Mouse (Mus musculus) stomach, embryonic 15.5 days (tissue): Measurements from ENCODE around the gene Mapk3. TPM values are rescaled to one million over a fixed set of nuclear protein-coding genes. Genes with fewer than 3 reads are reported as not detected.
"Not testable (repeated sequence)": the region's sequence is repeated elsewhere in the genome, so short reads cannot be mapped to it uniquely, and the experiment has no call there.

Source experiments
- ATAC-seq: fragments of 200-750 bp; cut with Nextera tagmentation; 2 replicates; pipeline ENCODE4 v1.8.0; 2017; ENCODE audit warnings: low read depth, moderate number of reproducible peaks, moderate TSS enrichment; ENCODE audit not compliant: insufficient read depth, low FRiP score
- H3K27ac ChIP-seq: fragments of 300-500 bp; sonication (generic); 2 replicates; pipeline ENCODE4 v1.5.1; 2015; ENCODE audit warnings: mild to moderate bottlenecking, inconsistent platforms
- H3K27me3 ChIP-seq: fragments of 300-500 bp; sonication (generic); replicated peaks from 2 replicates; pipeline ENCODE4 v1.6.1; 2015; ENCODE audit warnings: inconsistent platforms
- H3K36me3 ChIP-seq: fragments of 300-500 bp; sonication (generic); 2 replicates; pipeline ENCODE4 v1.6.1; 2015; ENCODE audit warnings: inconsistent platforms
- H3K4me1 ChIP-seq: fragments of 300-500 bp; sonication (generic); 2 replicates; pipeline ENCODE4 v1.6.1; 2015; ENCODE audit warnings: inconsistent platforms
- H3K4me2 ChIP-seq: fragments of 300-500 bp; sonication (generic); 2 replicates; pipeline ENCODE4 v1.6.1; 2015; ENCODE audit warnings: mild to moderate bottlenecking, inconsistent platforms
- H3K4me3 ChIP-seq: fragments of 300-500 bp; sonication (generic); replicated peaks from 2 replicates; pipeline ENCODE4 v1.5.1; 2015; ENCODE audit warnings: inconsistent platforms
- H3K9ac ChIP-seq: fragments of 300-500 bp; sonication (generic); 2 replicates; pipeline ENCODE4 v1.6.1; 2015; ENCODE audit warnings: inconsistent platforms
- H3K9me3 ChIP-seq: fragments of 300-500 bp; sonication (generic); 2 replicates; pipeline ENCODE4 v1.6.1; 2016; ENCODE audit warnings: inconsistent platforms
- WGBS: fragments of 180-500 bp; shearing (Covaris S2); methylation state at CpG from one replicate; pipeline ENCODE4 v1.1.7; 2015; 5-methylcytosine and 5-hydroxymethylcytosine counted together
- polyA plus RNA-seq: library from polyadenylated mRNA; unstranded; fragments of >200 nt; fragmentation: Nextera tagmentation; extraction: Ambion mirVana; gene quantifications from 2 replicates; pipeline ENCODE4 v1.2.1, GENCODE M21; 2015

Gene Mapk3
- polyA plus RNA-seq, 1 experiment from 2014 or later = 99.9 TPM

GRCm38 (mm10) chr7:126776598-126777057 is 17.2 kb downstream of the Mapk3 start, which contains the start of gene Ypel3:
Gene Ypel3 (plus strand): TSS chr7:126776955.
- peaks cover 45% of the 10 kb centered on the region for H3K4me1 ChIP-seq
- peak; percentile 92 for ATAC-seq
- under 1% methylated on average over 36 of the region's 37 CpGs for WGBS

GRCm38 (mm10) chr7:126777476-126777875 is 18.1 kb downstream of the Mapk3 start:
- peak overlapping the region; percentile 75; the same call in 1 of the 2 replicates for H3K9ac ChIP-seq
- H3K4me1 ChIP-seq = peaks cover 47% of the 10 kb centered on the region
- 0 out of 2 replicates have a peak, but pooled peaks cover 2% of the 10 kb centered on the region for H3K36me3 ChIP-seq
- peak overlapping the region; percentile 90 for H3K4me2 ChIP-seq
- peak overlapping the region; percentile 76; the same call in 1 of the 2 replicates for H3K27ac ChIP-seq
- H3K9me3 ChIP-seq = no peaks in the 10 kb centered on the region
- peak overlapping the region; percentile 63 for H3K4me3 ChIP-seq
- ATAC-seq = no peak
- WGBS = 51% methylated on average over 10 of the region's 10 CpGs
- H3K27me3 ChIP-seq = no peaks in the 10 kb centered on the region

More at GRCm38 (mm10) chr7:126776598-126777057, 17.2 kb downstream of the Mapk3 start, which contains the start of gene Ypel3:
- Histone ChIP-seq H3K9me3 (no peaks in the 10 kb centered on the region), H3K36me3 (0 out of 2 replicates have a peak, but pooled peaks cover 2% of the 10 kb centered on the region), H3K4me2 (peak within 1 kb of the TSS; percentile 90), H3K27me3 (no peaks in the 10 kb centered on the region), H3K27ac (peak within 1 kb of the TSS; percentile 86), H3K4me3 (peak within 1 kb of the TSS; percentile 63), H3K9ac (peak within 1 kb of the TSS; percentile 75)

GRCm38 (mm10) chr7:126778147-126778546 is 18.7 kb downstream of the Mapk3 start:
- Histone ChIP-seq H3K36me3 (0 out of 2 replicates have a peak, but pooled peaks cover 4% of the 10 kb centered on the region), H3K4me1 (peaks cover 47% of the 10 kb centered on the region), H3K9ac (no peak overlapping the region), H3K4me2 (peak overlapping the region; percentile 90), H3K4me3 (peak overlapping the region; percentile 63; the same call in 1 of the 2 replicates), H3K9me3 (no peaks in the 10 kb centered on the region), H3K27me3 (no peaks in the 10 kb centered on the region), H3K27ac (no peak overlapping the region)
- no peak for ATAC-seq
- 79% methylated on average over 3 of the region's 3 CpGs for WGBS

- H3K27ac ChIP-seq = not testable (repeated sequence)
Observed at GRCm38 (mm10) chr7:126779101-126779500, 19.7 kb downstream of the Mapk3 start.

GRCm38 (mm10) chr7:126779983-126780970 is 20.9 kb downstream of the Mapk3 start:
- ATAC-seq = peak; percentile 57
- H3K9ac ChIP-seq = peak overlapping the region; percentile 24
- H3K36me3 ChIP-seq = peaks cover 10% of the 10 kb centered on the region; the same call in 1 of the 2 replicates
- peak overlapping the region; percentile 60 for H3K27ac ChIP-seq
- H3K9me3 ChIP-seq = no peaks in the 10 kb centered on the region
- under 1% methylated on average over 21 of the region's 21 CpGs for WGBS
- H3K4me1 ChIP-seq = peaks cover 43% of the 10 kb centered on the region
- peak overlapping the region; percentile 46 for H3K4me3 ChIP-seq
- H3K4me2 ChIP-seq = peak overlapping the region; percentile 89
- no peaks in the 10 kb centered on the region for H3K27me3 ChIP-seq

More at GRCm38 (mm10) chr7:126779101-126779500, 19.7 kb downstream of the Mapk3 start:
- not testable (repeated sequence) for H3K9me3 ChIP-seq, H3K4me3 ChIP-seq, H3K27me3 ChIP-seq, ATAC-seq, H3K9ac ChIP-seq, H3K4me2 ChIP-seq, H3K36me3 ChIP-seq
- WGBS = 86% methylated on average over 7 of the region's 7 CpGs
- peaks cover 47% of the 10 kb centered on the region for H3K4me1 ChIP-seq

- no peak; the same call in 1 of the 2 replicates for ATAC-seq
- Histone ChIP-seq H3K36me3 (peaks cover 18% of the 10 kb centered on the region), H3K9me3 (no peaks in the 10 kb centered on the region), H3K9ac (peak within 1 kb of the TSS; percentile 24), H3K4me2 (peak within 1 kb of the TSS; percentile 89), H3K27ac (peak within 1 kb of the TSS; percentile 60), H3K4me1 (peaks cover 38% of the 10 kb centered on the region), H3K4me3 (peak within 1 kb of the TSS; percentile 46), H3K27me3 (no peaks in the 10 kb centered on the region)
- WGBS = 7% methylated on average over 22 of the region's 22 CpGs
Observed at GRCm38 (mm10) chr7:126780971-126781635, 21.7 kb downstream of the Mapk3 start, which contains the start of gene Tbx6. Gene Tbx6 (plus strand): TSS chr7:126781483.

- H3K36me3 ChIP-seq = peaks cover 25% of the 10 kb centered on the region
- H3K9me3 ChIP-seq = no peaks in the 10 kb centered on the region
- no peaks in the 10 kb centered on the region for H3K27me3 ChIP-seq
- peak overlapping the region; percentile 60; the same call in 1 of the 2 replicates for H3K27ac ChIP-seq
- WGBS = 34% methylated on average over 11 of the region's 11 CpGs
- H3K9ac ChIP-seq = no peak overlapping the region
- peak overlapping the region; percentile 46; the same call in 1 of the 2 replicates for H3K4me3 ChIP-seq
- peak overlapping the region; percentile 89 for H3K4me2 ChIP-seq
- ATAC-seq = no peak
- peaks cover 33% of the 10 kb centered on the region for H3K4me1 ChIP-seq
Observed at GRCm38 (mm10) chr7:126781661-126782370, 22.4 kb downstream of the Mapk3 start.

GRCm38 (mm10) chr7:126782693-126783092 is 23.3 kb downstream of the Mapk3 start:
- no peak overlapping the region for H3K4me3 ChIP-seq
- no peak overlapping the region for H3K4me2 ChIP-seq
- H3K4me1 ChIP-seq = peaks cover 25% of the 10 kb centered on the region
- no peaks in the 10 kb centered on the region for H3K9me3 ChIP-seq
- no peak for ATAC-seq
- H3K27me3 ChIP-seq = no peaks in the 10 kb centered on the region
- WGBS = 73% methylated on average over 13 of the region's 13 CpGs
- no peak overlapping the region for H3K9ac ChIP-seq
- H3K36me3 ChIP-seq = peaks cover 34% of the 10 kb centered on the region
- H3K27ac ChIP-seq = no peak overlapping the region

GRCm38 (mm10) chr7:126784469-126784868 is 25.1 kb downstream of the Mapk3 start:
- WGBS = 87% methylated on average over 7 of the region's 7 CpGs
- H3K4me1 ChIP-seq = peaks cover 21% of the 10 kb centered on the region
- H3K4me3 ChIP-seq = no peak overlapping the region
- peaks cover 46% of the 10 kb centered on the region for H3K36me3 ChIP-seq
- no peak overlapping the region for H3K4me2 ChIP-seq
- no peak overlapping the region for H3K27ac ChIP-seq
- no peaks in the 10 kb centered on the region for H3K9me3 ChIP-seq
- no peak for ATAC-seq
- H3K27me3 ChIP-seq = no peaks in the 10 kb centered on the region
- no peak overlapping the region for H3K9ac ChIP-seq

- no peaks in the 10 kb centered on the region for H3K9me3 ChIP-seq
- H3K4me3 ChIP-seq = no peak overlapping the region
- no peak overlapping the region for H3K27ac ChIP-seq
- ATAC-seq = no peak
- H3K36me3 ChIP-seq = peaks cover 46% of the 10 kb centered on the region
- H3K9ac ChIP-seq = no peak overlapping the region
- WGBS = 63% methylated on average over 4 of the region's 4 CpGs
- H3K4me1 ChIP-seq = peaks cover 17% of the 10 kb centered on the region
- H3K27me3 ChIP-seq = no peaks in the 10 kb centered on the region
- no peak overlapping the region for H3K4me2 ChIP-seq
Observed at GRCm38 (mm10) chr7:126785056-126785455, 25.7 kb downstream of the Mapk3 start.

- ATAC-seq = no peak
- no peaks in the 10 kb centered on the region for H3K9me3 ChIP-seq
- H3K36me3 ChIP-seq = peaks cover 46% of the 10 kb centered on the region
- peaks cover 14% of the 10 kb centered on the region; the same call in 1 of the 2 replicates for H3K4me1 ChIP-seq
- H3K4me2 ChIP-seq = no peak overlapping the region
- H3K27ac ChIP-seq = no peak overlapping the region
- H3K9ac ChIP-seq = no peak overlapping the region
- WGBS = 90% methylated on average over 14 of the region's 14 CpGs
- no peaks in the 10 kb centered on the region for H3K27me3 ChIP-seq
- no peak overlapping the region for H3K4me3 ChIP-seq
Observed at GRCm38 (mm10) chr7:126786142-126786541, 26.7 kb downstream of the Mapk3 start.
